Mouse (Mus musculus) forebrain, embryonic 16.5 days (tissue): ENCODE data around the gene Ninj2. TPM values are rescaled to one million over a fixed set of nuclear protein-coding genes. Genes with fewer than 3 reads are reported as not detected.

ENCODE experiments used
- ATAC-seq: fragments of 200-750 bp; cut with Nextera tagmentation; 2 replicates; pipeline ENCODE4 v1.8.0; 2017; ENCODE audit warnings: mild to moderate bottlenecking, moderate library complexity
- H3K27ac ChIP-seq: fragments of 300-500 bp; sonication (generic); 2 replicates; pipeline ENCODE4 v1.5.1; 2014; ENCODE audit warnings: low read length, control low read depth
- H3K27me3 ChIP-seq: fragments of 300-500 bp; sonication (generic); replicated peaks from 2 replicates; pipeline ENCODE4 v1.6.1; 2014; ENCODE audit warnings: low read length; ENCODE audit not compliant: control insufficient read depth, insufficient read depth
- H3K36me3 ChIP-seq: fragments of 300-500 bp; sonication (generic); 2 replicates; pipeline ENCODE4 v1.6.1; 2014; ENCODE audit not compliant: control insufficient read depth, insufficient read depth
- H3K4me1 ChIP-seq: fragments of 300-500 bp; sonication (generic); replicated peaks from 2 replicates; pipeline ENCODE4 v1.6.1; 2014; ENCODE audit warnings: low read length; ENCODE audit not compliant: control insufficient read depth, insufficient read depth
- H3K4me2 ChIP-seq: fragments of 300-500 bp; sonication (generic); 2 replicates; pipeline ENCODE4 v1.6.1; 2014; ENCODE audit warnings: mild to moderate bottlenecking, low read length, control low read depth
- H3K4me3 ChIP-seq: fragments of 300-500 bp; sonication (generic); replicated peaks from 2 replicates; pipeline ENCODE4 v1.5.1; 2014; ENCODE audit warnings: mild to moderate bottlenecking, low read length, control low read depth
- H3K9ac ChIP-seq: fragments of 300-500 bp; sonication (generic); replicated peaks from 2 replicates; pipeline ENCODE4 v1.6.1; 2014; ENCODE audit warnings: low read depth, low read length, control low read depth
- H3K9me3 ChIP-seq: fragments of 300-500 bp; sonication (generic); 2 replicates; pipeline ENCODE4 v1.6.1; 2016; ENCODE audit warnings: low read length; ENCODE audit not compliant: control insufficient read depth
- WGBS: fragments of 180-500 bp; shearing (Covaris S2); extraction: QIAGEN DNeasy Blood & Tissue Kit; methylation state at CpG from one replicate; pipeline ENCODE4 v1.1.7; 2014; 5-methylcytosine and 5-hydroxymethylcytosine counted together
- polyA plus RNA-seq: library from polyadenylated mRNA; unstranded; fragments of >200 nt; fragmentation: Nextera tagmentation; extraction: Ambion mirVana; gene quantifications from 2 replicates; pipeline ENCODE4 v1.2.1, GENCODE M21; 2015

Ninj2 gene
- polyA plus RNA-seq, result not detected in 2 replicates

- no peak within 1 kb of the TSS for H3K4me2 ChIP-seq
- no peak within 1 kb of the TSS for H3K4me3 ChIP-seq
- no peak for ATAC-seq
- WGBS, result 67% methylated on average over 11 of the region's 11 CpGs
- no peaks in the 10 kb centered on the region for H3K36me3 ChIP-seq
- no peaks in the 10 kb centered on the region for H3K4me1 ChIP-seq
- H3K9me3 ChIP-seq, result no peaks in the 10 kb centered on the region
- no peak within 1 kb of the TSS for H3K9ac ChIP-seq
- H3K27me3 ChIP-seq, result no peaks in the 10 kb centered on the region
- no peak within 1 kb of the TSS for H3K27ac ChIP-seq
Observed at GRCm38 (mm10) chr6:120093100-120093499, at the start of gene Ninj2. Gene Ninj2, plus strand, starts transcription at chr6:120093350.

GRCm38 (mm10) chr6:120045406-120045805 is 47.7 kb upstream of the Ninj2 start:
- H3K4me2 ChIP-seq, result no peak overlapping the region
- H3K27me3 ChIP-seq, result no peaks in the 10 kb centered on the region
- H3K9ac ChIP-seq, result no peak overlapping the region
- H3K36me3 ChIP-seq, result no peaks in the 10 kb centered on the region
- no peak for ATAC-seq
- H3K4me1 ChIP-seq, result no peaks in the 10 kb centered on the region
- H3K4me3 ChIP-seq, result no peak overlapping the region
- 36% methylated on average over 4 of the region's 4 CpGs for WGBS
- no peak overlapping the region for H3K27ac ChIP-seq
- no peaks in the 10 kb centered on the region for H3K9me3 ChIP-seq

- ATAC-seq, result no peak
- H3K9me3 ChIP-seq, result no peaks in the 10 kb centered on the region
- WGBS, result 84% methylated on average over 7 of the region's 7 CpGs
Observed at GRCm38 (mm10) chr6:120047705-120048292, 45.4 kb upstream of the Ninj2 start.

GRCm38 (mm10) chr6:120054412-120054811 is 38.7 kb upstream of the Ninj2 start:
- Histone ChIP-seq H3K4me3 (no peak overlapping the region), H3K27me3 (no peaks in the 10 kb centered on the region), H3K36me3 (no peaks in the 10 kb centered on the region), H3K9me3 (no peaks in the 10 kb centered on the region), H3K9ac (no peak overlapping the region), H3K4me2 (no peak overlapping the region), H3K27ac (no peak overlapping the region), H3K4me1 (no peaks in the 10 kb centered on the region)
- 87% methylated on average over 6 of the region's 6 CpGs for WGBS
- ATAC-seq, result no peak

More at GRCm38 (mm10) chr6:120047705-120048292, 45.4 kb upstream of the Ninj2 start:
- no peak overlapping the region for H3K4me2 ChIP-seq
- no peaks in the 10 kb centered on the region for H3K36me3 ChIP-seq
- H3K9ac ChIP-seq, result no peak overlapping the region
- no peak overlapping the region for H3K4me3 ChIP-seq
- no peaks in the 10 kb centered on the region for H3K4me1 ChIP-seq
- no peaks in the 10 kb centered on the region for H3K27me3 ChIP-seq
- no peak overlapping the region for H3K27ac ChIP-seq

GRCm38 (mm10) chr6:120055666-120056540 is 37.2 kb upstream of the Ninj2 start:
- 74% methylated on average over 2 of the region's 2 CpGs for WGBS
- Histone ChIP-seq H3K4me3 (no peak overlapping the region), H3K9ac (no peak overlapping the region), H3K27me3 (no peaks in the 10 kb centered on the region), H3K9me3 (no peaks in the 10 kb centered on the region), H3K4me2 (no peak overlapping the region), H3K36me3 (no peaks in the 10 kb centered on the region), H3K27ac (no peak overlapping the region), H3K4me1 (no peaks in the 10 kb centered on the region)
- no peak for ATAC-seq

GRCm38 (mm10) chr6:120062934-120063333 is 30.2 kb upstream of the Ninj2 start:
- H3K4me1 ChIP-seq, result no peaks in the 10 kb centered on the region
- no peak overlapping the region for H3K9ac ChIP-seq
- 90% methylated on average over 5 of the region's 5 CpGs for WGBS
- H3K36me3 ChIP-seq, result no peaks in the 10 kb centered on the region
- no peaks in the 10 kb centered on the region for H3K9me3 ChIP-seq
- no peak overlapping the region for H3K4me3 ChIP-seq
- no peaks in the 10 kb centered on the region for H3K27me3 ChIP-seq
- no peak overlapping the region for H3K27ac ChIP-seq
- ATAC-seq, result no peak
- no peak overlapping the region for H3K4me2 ChIP-seq

- no peaks in the 10 kb centered on the region for H3K27me3 ChIP-seq
- no peaks in the 10 kb centered on the region for H3K4me1 ChIP-seq
- no peak overlapping the region for H3K4me2 ChIP-seq
- H3K4me3 ChIP-seq, result no peak overlapping the region
- 44% methylated on average over 2 of the region's 2 CpGs for WGBS
- H3K27ac ChIP-seq, result no peak overlapping the region
- no peaks in the 10 kb centered on the region for H3K9me3 ChIP-seq
- ATAC-seq, result no peak
- H3K9ac ChIP-seq, result no peak overlapping the region
- no peaks in the 10 kb centered on the region for H3K36me3 ChIP-seq
Observed at GRCm38 (mm10) chr6:120064627-120065026, 28.5 kb upstream of the Ninj2 start.

- Histone ChIP-seq H3K9me3 (no peaks in the 10 kb centered on the region), H3K27me3 (no peaks in the 10 kb centered on the region), H3K27ac (no peak overlapping the region), H3K4me2 (no peak overlapping the region), H3K9ac (no peak overlapping the region), H3K4me3 (no peak overlapping the region), H3K36me3 (no peaks in the 10 kb centered on the region), H3K4me1 (no peaks in the 10 kb centered on the region)
- 82% methylated on average over 6 of the region's 6 CpGs for WGBS
- ATAC-seq, result no peak
Observed at GRCm38 (mm10) chr6:120065552-120066177, 27.5 kb upstream of the Ninj2 start.

- no peaks in the 10 kb centered on the region for H3K27me3 ChIP-seq
- no peaks in the 10 kb centered on the region for H3K36me3 ChIP-seq
- H3K27ac ChIP-seq, result no peak overlapping the region
- no peak overlapping the region for H3K9ac ChIP-seq
- no peak overlapping the region for H3K4me2 ChIP-seq
- no peak for ATAC-seq
- WGBS, result 87% methylated on average over 3 of the region's 3 CpGs
- H3K9me3 ChIP-seq, result no peaks in the 10 kb centered on the region
- H3K4me1 ChIP-seq, result no peaks in the 10 kb centered on the region
- H3K4me3 ChIP-seq, result no peak overlapping the region
Observed at GRCm38 (mm10) chr6:120069546-120069945, 23.6 kb upstream of the Ninj2 start.
